Mouse (Mus musculus) intestine, embryonic 14.5 days (tissue): Measurements from ENCODE around the gene Acsbg2. TPM values are rescaled to one million over a fixed set of nuclear protein-coding genes. Genes with fewer than 3 reads are reported as not detected.

ENCODE experiments used
- ATAC-seq: fragments of 200-750 bp; cut with Nextera tagmentation; replicated peaks from 2 replicates; pipeline ENCODE4 v1.8.0; 2017; ENCODE audit warnings: low read depth, moderate number of reproducible peaks, moderate TSS enrichment, moderate library complexity; ENCODE audit not compliant: low FRiP score, low TSS enrichment
- DNase-seq: peaks from one replicate; pipeline ENCODE4 v3.0.0-alpha.2; 2018; ENCODE audit warnings: low spot score
- H3K27ac ChIP-seq: fragments of 300-500 bp; sonication (generic); 2 replicates; pipeline ENCODE4 v1.5.1; 2014; ENCODE audit warnings: low read depth, mild to moderate bottlenecking, control low read depth
- H3K27me3 ChIP-seq: fragments of 300-500 bp; sonication (generic); replicated peaks from 2 replicates; pipeline ENCODE4 v1.6.1; 2014; ENCODE audit warnings: low read length, control low read depth; ENCODE audit not compliant: control insufficient read depth, insufficient read depth
- H3K36me3 ChIP-seq: fragments of 300-500 bp; sonication (generic); 2 replicates; pipeline ENCODE4 v1.6.1; 2014; ENCODE audit warnings: low read length, control low read depth; ENCODE audit not compliant: control insufficient read depth, insufficient read depth
- H3K4me1 ChIP-seq: fragments of 300-500 bp; sonication (generic); replicated peaks from 2 replicates; pipeline ENCODE4 v1.6.1; 2014; ENCODE audit warnings: low read length, control low read depth, mixed read lengths; ENCODE audit not compliant: control insufficient read depth, insufficient read depth
- H3K4me2 ChIP-seq: fragments of 300-500 bp; sonication (generic); 2 replicates; pipeline ENCODE4 v1.6.1; 2014; ENCODE audit warnings: low read length
- H3K4me3 ChIP-seq: fragments of 300-500 bp; sonication (generic); 2 replicates; pipeline ENCODE4 v1.5.1; 2014; ENCODE audit warnings: low read depth, low read length, control low read depth, mixed read lengths
- H3K9ac ChIP-seq: fragments of 300-500 bp; sonication (generic); 2 replicates; pipeline ENCODE4 v1.6.1; 2014; ENCODE audit warnings: mild to moderate bottlenecking, low read length
- H3K9me3 ChIP-seq: fragments of 300-500 bp; sonication (generic); 2 replicates; pipeline ENCODE4 v1.6.1; 2016; ENCODE audit warnings: low read length, control low read depth; ENCODE audit not compliant: control insufficient read depth
- WGBS: fragments of 180-500 bp; shearing (Covaris S2); extraction: QIAGEN DNeasy Blood & Tissue Kit; methylation state at CpG from one replicate; pipeline ENCODE4 v1.1.7; 2014; 5-methylcytosine and 5-hydroxymethylcytosine counted together
- polyA plus RNA-seq: library from polyadenylated mRNA; unstranded; fragments of >200 nt; fragmentation: Nextera tagmentation; extraction: Ambion mirVana; gene quantifications from 2 replicates; pipeline ENCODE4 v1.2.1, GENCODE M21; 2014

The Acsbg2 gene
- polyA plus RNA-seq, 1 experiment from 2014 or later, result not detected

- Histone ChIP-seq H3K9me3 (no peaks in the 10 kb centered on the region), H3K4me2 (no peak overlapping the region), H3K27ac (no peak overlapping the region), H3K9ac (no peak overlapping the region), H3K4me3 (no peak overlapping the region), H3K27me3 (no peaks in the 10 kb centered on the region), H3K4me1 (no peaks in the 10 kb centered on the region), H3K36me3 (no peaks in the 10 kb centered on the region)
- 83% methylated on average over 5 of the region's 5 CpGs for WGBS
- ATAC-seq (no peak), DNase-seq (no peak)
Measured at GRCm38 (mm10) chr17:56843678-56844077, 30.6 kb downstream of the Acsbg2 start.

- Histone ChIP-seq H3K27me3 (no peaks in the 10 kb centered on the region), H3K9me3 (no peaks in the 10 kb centered on the region), H3K4me1 (no peaks in the 10 kb centered on the region), H3K27ac (no peak overlapping the region), H3K4me2 (no peak overlapping the region), H3K4me3 (no peak overlapping the region), H3K36me3 (no peaks in the 10 kb centered on the region), H3K9ac (no peak overlapping the region)
- 72% methylated on average over 5 of the region's 5 CpGs for WGBS
- ATAC-seq (no peak), DNase-seq (no peak)
Measured at GRCm38 (mm10) chr17:56842173-56842572, 32.1 kb downstream of the Acsbg2 start.

GRCm38 (mm10) chr17:56840524-56840923 lies 33.7 kb downstream of the Acsbg2 start:
- Histone ChIP-seq H3K27me3 (no peaks in the 10 kb centered on the region), H3K4me3 (no peak overlapping the region), H3K9me3 (no peaks in the 10 kb centered on the region), H3K4me2 (no peak overlapping the region), H3K36me3 (no peaks in the 10 kb centered on the region), H3K9ac (no peak overlapping the region), H3K27ac (no peak overlapping the region), H3K4me1 (no peaks in the 10 kb centered on the region)
- WGBS, result 86% methylated on average over 7 of the region's 7 CpGs
- DNase-seq (no peak), ATAC-seq (no peak)

GRCm38 (mm10) chr17:56836336-56836735 lies 37.9 kb downstream of the Acsbg2 start:
- Histone ChIP-seq H3K4me1 (no peaks in the 10 kb centered on the region), H3K4me2 (no peak overlapping the region), H3K9ac (no peak overlapping the region), H3K9me3 (no peaks in the 10 kb centered on the region), H3K27ac (no peak overlapping the region), H3K27me3 (no peaks in the 10 kb centered on the region), H3K4me3 (no peak overlapping the region), H3K36me3 (no peaks in the 10 kb centered on the region)
- no peak for DNase-seq
- WGBS, result 84% methylated on average over 8 of the region's 8 CpGs
- ATAC-seq, result no peak

GRCm38 (mm10) chr17:56833381-56833780 lies 40.9 kb downstream of the Acsbg2 start:
- Histone ChIP-seq H3K9ac (no peak overlapping the region), H3K4me2 (no peak overlapping the region), H3K9me3 (no peaks in the 10 kb centered on the region), H3K27ac (no peak overlapping the region), H3K4me1 (peaks cover 5% of the 10 kb centered on the region; the same call in 1 of the 2 replicates), H3K36me3 (no peaks in the 10 kb centered on the region), H3K27me3 (peaks cover 13% of the 10 kb centered on the region), H3K4me3 (no peak overlapping the region)
- 90% methylated on average over 1 of the region's 1 CpGs for WGBS
- DNase-seq (no peak), ATAC-seq (no peak)

- WGBS, result 80% methylated on average over 1 of the region's 1 CpGs
- no peak overlapping the region for H3K9ac ChIP-seq
- DNase-seq (no peak), ATAC-seq (no peak)
- no peak overlapping the region for H3K27ac ChIP-seq
- peaks cover 13% of the 10 kb centered on the region for H3K27me3 ChIP-seq
- no peaks in the 10 kb centered on the region for H3K9me3 ChIP-seq
- H3K4me2 ChIP-seq, result no peak overlapping the region
- no peak overlapping the region for H3K4me3 ChIP-seq
- H3K4me1 ChIP-seq, result peaks cover 5% of the 10 kb centered on the region; the same call in 1 of the 2 replicates
- no peaks in the 10 kb centered on the region for H3K36me3 ChIP-seq
Measured at GRCm38 (mm10) chr17:56832918-56833317, 41.3 kb downstream of the Acsbg2 start.

DNA sequence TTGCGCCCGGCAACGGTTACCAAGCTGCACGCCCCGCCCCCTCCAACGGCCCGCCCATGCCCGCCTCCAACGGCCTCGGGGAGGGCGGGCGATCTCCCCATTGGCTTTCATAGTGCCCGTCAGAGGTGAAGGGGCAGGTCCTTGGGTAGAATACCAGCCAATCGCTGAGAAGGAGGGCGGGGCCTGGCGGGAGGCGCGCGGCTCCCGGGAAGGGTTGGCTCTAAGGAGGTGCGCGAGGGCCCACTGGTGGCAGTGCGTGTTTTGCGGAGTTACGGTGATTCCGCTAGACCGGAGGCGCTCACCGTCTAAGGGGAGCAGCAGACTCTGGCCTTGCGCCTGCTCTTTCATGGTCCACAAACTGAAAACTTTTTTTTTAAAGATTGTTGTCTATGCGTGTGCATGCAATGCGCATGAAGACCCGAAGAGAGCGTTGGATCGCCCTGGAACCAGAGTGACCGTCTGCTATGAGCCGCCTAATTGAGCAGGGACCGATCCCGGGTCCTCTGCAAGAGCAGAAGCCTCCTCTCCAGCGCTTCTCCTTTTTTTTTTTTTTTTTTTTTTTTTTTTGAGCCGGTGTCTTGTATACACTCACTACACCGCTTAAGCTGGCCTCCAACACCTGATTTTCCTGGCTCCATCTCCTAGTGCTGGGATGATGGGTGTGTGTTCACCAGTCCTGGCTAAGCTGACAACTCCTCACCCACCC lies 43.0 kb downstream of the Acsbg2 start:
- WGBS, result under 1% methylated on average over 41 of the region's 42 CpGs
- Histone ChIP-seq H3K9ac (peak overlapping the region; percentile 50), H3K4me3 (peak overlapping the region; percentile 59), H3K9me3 (no peaks in the 10 kb centered on the region), H3K4me2 (peak overlapping the region; percentile 82), H3K36me3 (no peaks in the 10 kb centered on the region), H3K4me1 (peaks cover 5% of the 10 kb centered on the region; the same call in 1 of the 2 replicates), H3K27ac (no peak overlapping the region), H3K27me3 (peaks cover 13% of the 10 kb centered on the region)
- DNase-seq (peak; percentile 97), ATAC-seq (peak; percentile 98)

DNA sequence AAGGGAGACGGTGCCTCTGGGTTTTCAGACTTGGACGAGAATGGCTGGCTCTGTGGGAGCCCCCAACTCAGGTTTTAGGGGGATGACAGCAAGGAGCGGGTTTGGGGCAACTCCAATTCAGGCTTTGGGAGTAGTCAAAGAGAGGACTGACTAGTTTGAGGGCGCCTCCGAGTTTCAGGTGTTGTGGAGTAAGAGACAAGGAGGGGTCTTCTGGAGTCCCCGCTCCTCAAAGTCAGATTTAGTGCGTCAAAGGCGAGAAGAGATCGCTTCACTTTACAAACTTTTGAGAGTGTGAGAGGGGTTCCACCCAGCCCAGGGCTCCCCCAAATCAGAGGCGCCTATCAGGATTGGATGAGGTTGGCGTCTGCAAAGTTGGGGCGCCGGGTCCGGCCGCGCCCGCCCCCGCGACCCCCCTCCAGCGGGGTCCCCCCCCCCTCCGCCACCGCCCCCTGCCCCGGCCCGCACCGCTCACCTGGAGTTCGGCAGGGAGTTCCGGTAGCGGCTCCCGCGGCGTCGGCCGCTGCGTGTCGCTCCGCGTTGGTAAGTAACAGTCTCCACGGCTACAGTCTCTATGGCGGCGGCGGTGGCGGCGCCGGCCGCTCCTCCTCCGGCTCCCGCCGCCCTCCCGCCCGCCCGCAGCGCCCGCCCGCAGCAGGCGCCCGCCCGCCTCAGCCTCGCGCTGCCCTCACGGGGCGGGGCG lies 43.7 kb downstream of the Acsbg2 start, which contains the start of gene Rfx2:
Gene Rfx2 (minus strand): TSS at position 603 of the 700 bp plus-strand sequence.
- Histone ChIP-seq H3K4me3 (peak within 1 kb of the TSS; percentile 59), H3K9ac (peak within 1 kb of the TSS; percentile 50), H3K4me1 (peaks cover 5% of the 10 kb centered on the region; the same call in 1 of the 2 replicates), H3K4me2 (peak within 1 kb of the TSS; percentile 82), H3K27ac (no peak within 1 kb of the TSS), H3K27me3 (peaks cover 13% of the 10 kb centered on the region), H3K9me3 (no peaks in the 10 kb centered on the region), H3K36me3 (no peaks in the 10 kb centered on the region)
- under 1% methylated on average over 35 of the region's 62 CpGs for WGBS
- ATAC-seq (no peak), DNase-seq (peak; percentile 73)
